Mouse (Mus musculus) liver, adult 2 months (tissue): Measurements from ENCODE around the gene Cmip. TPM values are rescaled to one million over a fixed set of nuclear protein-coding genes. Genes with fewer than 3 reads are reported as not detected.

Source experiments
- DNase-seq: peaks from one replicate; pipeline ENCODE4 v3.0.0-alpha.2; 2011; ENCODE audit warnings: low read depth, low spot score; ENCODE audit errors: extremely low read depth
- H3K27ac ChIP-seq: fragments of 200-500 bp; replicated peaks from 2 replicates; pipeline ENCODE4 v1.5.1; 2012; ENCODE audit warnings: low read depth, mild to moderate bottlenecking, control low read depth, inconsistent platforms, low read length; ENCODE audit not compliant: insufficient read depth
- H3K27me3 ChIP-seq: fragments of 200-500 bp; 2 replicates; pipeline ENCODE4 v1.6.1; 2012; ENCODE audit warnings: mild to moderate bottlenecking, moderate library complexity, low read length, inconsistent platforms; ENCODE audit not compliant: control insufficient read depth, insufficient read depth
- H3K36me3 ChIP-seq: fragments of 200-500 bp; 2 replicates; pipeline ENCODE4 v1.6.1; 2012; ENCODE audit warnings: low read length, inconsistent platforms; ENCODE audit not compliant: control insufficient read depth, insufficient read depth
- H3K4me1 ChIP-seq: fragments of 200-500 bp; 2 replicates; pipeline ENCODE4 v1.6.1; 2011; ENCODE audit warnings: low read length; ENCODE audit not compliant: control insufficient read depth, insufficient read depth
- H3K4me3 ChIP-seq: fragments of 200-500 bp; 2 replicates; pipeline ENCODE4 v1.5.1; 2011; ENCODE audit warnings: low read depth, mild to moderate bottlenecking, control low read depth, low read length, moderate library complexity; ENCODE audit not compliant: insufficient read depth
- H3K79me2 ChIP-seq: fragments of 200-500 bp; 2 replicates; pipeline ENCODE4 v1.6.1; 2012; ENCODE audit warnings: inconsistent platforms, mild to moderate bottlenecking, low read length, moderate library complexity; ENCODE audit not compliant: control insufficient read depth, insufficient read depth
- H3K9ac ChIP-seq: fragments of 200-500 bp; 2 replicates; pipeline ENCODE4 v1.6.1; 2012; ENCODE audit warnings: low read depth, mild to moderate bottlenecking, control low read depth, inconsistent platforms, low read length
- CTCF ChIP-seq: fragments of 200-500 bp; IDR thresholded peaks from 2 replicates; pipeline ENCODE4 v1.5.1; 2011; ENCODE audit warnings: low read depth, low read length, control low read depth
- POLR2A ChIP-seq: fragments of 200-500 bp; IDR thresholded peaks from 2 replicates; pipeline ENCODE4 v1.6.1; 2011; ENCODE audit warnings: low read length, control low read depth; ENCODE audit not compliant: insufficient read depth; ENCODE audit errors: extremely low read depth
- WGBS: fragments of 180-500 bp; shearing (Covaris S2); methylation state at CpG from one replicate; pipeline ENCODE4 v1.1.7; 2018; 5-methylcytosine and 5-hydroxymethylcytosine counted together
- polyA plus RNA-seq: library from polyadenylated mRNA; depleted of rRNA; stranded (reverse); fragments of >200 nt; gene quantifications from 2 replicates; pipeline ENCODE4 v1.2.3, GENCODE M21; 2012
- total RNA-seq: library from RNA; depleted of rRNA; stranded (reverse); fragments of >200 nt; gene quantifications from 2 replicates; pipeline ENCODE4 v1.2.3, GENCODE M21; 2014

Gene Cmip
- total and polyA plus RNA-seq, 2 experiments = 8.8 to 21.0 TPM

- 12% methylated on average over 11 of the region's 11 CpGs for WGBS
- H3K79me2 ChIP-seq = peaks cover 47% of the 10 kb centered on the region
- peak overlapping the region; percentile 92 for H3K27ac ChIP-seq
- no peaks in the 10 kb centered on the region for H3K36me3 ChIP-seq
- TF ChIP-seq CTCF = peak; percentile 20; the same call in 1 of the 2 replicates
- no peak for TF ChIP-seq POLR2A
- H3K27me3 ChIP-seq = no peaks in the 10 kb centered on the region
- H3K4me3 ChIP-seq = peak overlapping the region; percentile 92
- peak overlapping the region; percentile 63 for H3K9ac ChIP-seq
- H3K4me1 ChIP-seq = peaks cover 25% of the 10 kb centered on the region
- DNase-seq = peak; percentile 89
Measured at GRCm38 (mm10) chr8:117259431-117260001, 2.7 kb downstream of the Cmip start.

- peak overlapping the region; percentile 6; the same call in 1 of the 2 replicates for H3K4me3 ChIP-seq
- H3K36me3 ChIP-seq = no peaks in the 10 kb centered on the region
- H3K27ac ChIP-seq = peak overlapping the region; percentile 83
- no peak for TF ChIP-seq POLR2A
- no peak for TF ChIP-seq CTCF
- peak; percentile 97 for DNase-seq
- no peaks in the 10 kb centered on the region for H3K27me3 ChIP-seq
- 17% methylated on average over 14 of the region's 14 CpGs for WGBS
- H3K79me2 ChIP-seq = peaks cover 53% of the 10 kb centered on the region
- peaks cover 25% of the 10 kb centered on the region for H3K4me1 ChIP-seq
- peak overlapping the region; percentile 25; the same call in 1 of the 2 replicates for H3K9ac ChIP-seq
Measured at GRCm38 (mm10) chr8:117260234-117260929, 3.5 kb downstream of the Cmip start.

GRCm38 (mm10) chr8:117260930-117261475 is 4.1 kb downstream of the Cmip start:
- H3K4me1 ChIP-seq = peaks cover 27% of the 10 kb centered on the region
- H3K27ac ChIP-seq = peak overlapping the region; percentile 18; the same call in 1 of the 2 replicates
- H3K27me3 ChIP-seq = no peaks in the 10 kb centered on the region
- H3K4me3 ChIP-seq = no peak overlapping the region
- H3K36me3 ChIP-seq = no peaks in the 10 kb centered on the region
- 24% methylated on average over 14 of the region's 14 CpGs for WGBS
- H3K9ac ChIP-seq = peak overlapping the region; percentile 25; the same call in 1 of the 2 replicates
- no peak for TF ChIP-seq POLR2A
- peaks cover 60% of the 10 kb centered on the region for H3K79me2 ChIP-seq
- no peak for DNase-seq

- peaks cover 65% of the 10 kb centered on the region for H3K79me2 ChIP-seq
- H3K4me1 ChIP-seq = peaks cover 27% of the 10 kb centered on the region
- H3K4me3 ChIP-seq = no peak overlapping the region
- H3K27ac ChIP-seq = no peak overlapping the region
- 33% methylated on average over 9 of the region's 9 CpGs for WGBS
- no peak for DNase-seq
- H3K9ac ChIP-seq = no peak overlapping the region
- H3K36me3 ChIP-seq = no peaks in the 10 kb centered on the region
- H3K27me3 ChIP-seq = no peaks in the 10 kb centered on the region
- TF ChIP-seq CTCF (no peak), POLR2A (no peak)
Measured at GRCm38 (mm10) chr8:117261702-117262101, 4.8 kb downstream of the Cmip start.

- DNase-seq = peak; percentile 41
- 22% methylated on average over 8 of the region's 8 CpGs for WGBS
- no peak overlapping the region for H3K4me3 ChIP-seq
- peaks cover 34% of the 10 kb centered on the region for H3K4me1 ChIP-seq
- no peaks in the 10 kb centered on the region for H3K27me3 ChIP-seq
- peaks cover 66% of the 10 kb centered on the region for H3K79me2 ChIP-seq
- TF ChIP-seq CTCF (no peak), POLR2A (no peak)
- H3K9ac ChIP-seq = no peak overlapping the region
- no peak overlapping the region for H3K27ac ChIP-seq
- no peaks in the 10 kb centered on the region for H3K36me3 ChIP-seq
Measured at GRCm38 (mm10) chr8:117262685-117263084, 5.8 kb downstream of the Cmip start.

DNA sequence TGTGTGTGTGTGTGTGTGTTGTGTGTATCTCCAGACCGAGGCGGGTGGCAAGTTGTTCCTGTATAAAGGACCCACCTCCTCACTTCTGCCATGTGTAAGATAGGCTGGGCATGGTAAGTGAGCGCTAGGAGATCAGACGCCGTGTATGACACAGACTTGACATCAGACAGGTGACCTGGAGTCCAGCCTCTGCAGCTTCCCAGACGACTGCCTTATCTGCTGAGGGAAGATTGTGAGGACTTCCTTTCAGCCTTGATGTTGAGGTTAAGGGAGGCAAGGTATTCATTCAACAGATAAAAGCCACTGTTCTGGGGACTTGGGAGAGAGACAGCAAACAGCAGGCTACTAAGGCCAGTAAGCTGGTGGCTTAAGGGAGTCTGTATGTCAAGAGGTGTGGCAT is 6.6 kb downstream of the Cmip start:
- Histone ChIP-seq H3K36me3 (no peaks in the 10 kb centered on the region), H3K27me3 (no peaks in the 10 kb centered on the region), H3K4me3 (no peak overlapping the region), H3K9ac (no peak overlapping the region), H3K27ac (no peak overlapping the region), H3K4me1 (peaks cover 34% of the 10 kb centered on the region), H3K79me2 (peaks cover 70% of the 10 kb centered on the region)
- TF ChIP-seq POLR2A = no peak
- no peak for TF ChIP-seq CTCF
- 41% methylated on average over 6 of the region's 6 CpGs for WGBS
- DNase-seq = no peak
